Mouse (Mus musculus) heart, embryonic 10.5 days (tissue): ENCODE results near the gene Pgam2. TPM values are rescaled to one million over a fixed set of nuclear protein-coding genes. Genes with fewer than 3 reads are reported as not detected.

Experiments used
- DNase-seq: peaks from one replicate; pipeline ENCODE4 v3.0.0-alpha.2; 2017; ENCODE audit warnings: low spot score
- H3K27ac ChIP-seq: fragments of 300-500 bp; sonication (generic); 2 replicates; pipeline ENCODE4 v1.5.1; 2016; ENCODE audit warnings: mild to moderate bottlenecking
- H3K27me3 ChIP-seq: fragments of 300-500 bp; sonication (generic); 2 replicates; pipeline ENCODE4 v1.6.1; 2016; ENCODE audit warnings: mild to moderate bottlenecking; ENCODE audit not compliant: poor library complexity, insufficient read depth, severe bottlenecking
- H3K36me3 ChIP-seq: fragments of 300-500 bp; sonication (generic); 2 replicates; pipeline ENCODE4 v1.6.1; 2016; ENCODE audit warnings: mild to moderate bottlenecking, moderate library complexity
- H3K4me1 ChIP-seq: fragments of 300-500 bp; sonication (generic); 2 replicates; pipeline ENCODE4 v1.6.1; 2016; ENCODE audit warnings: mild to moderate bottlenecking
- H3K4me3 ChIP-seq: fragments of 300-500 bp; sonication (generic); 2 replicates; pipeline ENCODE4 v1.5.1; 2016; ENCODE audit warnings: mild to moderate bottlenecking, moderate library complexity
- H3K9me3 ChIP-seq: fragments of 300-500 bp; sonication (generic); 2 replicates; pipeline ENCODE4 v1.6.1; 2016; ENCODE audit warnings: mild to moderate bottlenecking, moderate library complexity
- WGBS: fragments of 180-500 bp; shearing (Covaris S2); methylation state at CpG from one replicate; pipeline ENCODE4 v1.1.7; 2016; 5-methylcytosine and 5-hydroxymethylcytosine counted together
- polyA plus RNA-seq: library from polyadenylated mRNA; unstranded; fragments of >200 nt; fragmentation: Nextera tagmentation; extraction: Ambion mirVana; gene quantifications from 2 replicates; pipeline ENCODE4 v1.2.1, GENCODE M21; 2016

Pgam2 gene
- polyA plus RNA-seq, 1 experiment from 2014 or later: 479 TPM

GRCm38 (mm10) chr11:5802005-5802404 lies 1.5 kb downstream of the Pgam2 start:
- Histone ChIP-seq H3K4me3 (peak overlapping the region; percentile 62), H3K9me3 (no peaks in the 10 kb centered on the region), H3K27ac (peak overlapping the region; percentile 89), H3K4me1 (peaks cover 61% of the 10 kb centered on the region), H3K36me3 (peaks cover 46% of the 10 kb centered on the region), H3K27me3 (no peaks in the 10 kb centered on the region)
- WGBS: 62% methylated on average over 12 of the region's 12 CpGs
- DNase-seq: no peak

- Histone ChIP-seq H3K9me3 (no peaks in the 10 kb centered on the region), H3K27me3 (no peaks in the 10 kb centered on the region), H3K36me3 (peaks cover 51% of the 10 kb centered on the region), H3K4me3 (peak overlapping the region; percentile 62), H3K27ac (peak overlapping the region; percentile 89; the same call in 1 of the 2 replicates), H3K4me1 (peaks cover 65% of the 10 kb centered on the region)
- no peak for DNase-seq
- 91% methylated on average over 16 of the region's 16 CpGs for WGBS
These were observed 2.0 kb downstream of the Pgam2 start for GRCm38 (mm10) chr11:5801511-5801910.

DNA sequence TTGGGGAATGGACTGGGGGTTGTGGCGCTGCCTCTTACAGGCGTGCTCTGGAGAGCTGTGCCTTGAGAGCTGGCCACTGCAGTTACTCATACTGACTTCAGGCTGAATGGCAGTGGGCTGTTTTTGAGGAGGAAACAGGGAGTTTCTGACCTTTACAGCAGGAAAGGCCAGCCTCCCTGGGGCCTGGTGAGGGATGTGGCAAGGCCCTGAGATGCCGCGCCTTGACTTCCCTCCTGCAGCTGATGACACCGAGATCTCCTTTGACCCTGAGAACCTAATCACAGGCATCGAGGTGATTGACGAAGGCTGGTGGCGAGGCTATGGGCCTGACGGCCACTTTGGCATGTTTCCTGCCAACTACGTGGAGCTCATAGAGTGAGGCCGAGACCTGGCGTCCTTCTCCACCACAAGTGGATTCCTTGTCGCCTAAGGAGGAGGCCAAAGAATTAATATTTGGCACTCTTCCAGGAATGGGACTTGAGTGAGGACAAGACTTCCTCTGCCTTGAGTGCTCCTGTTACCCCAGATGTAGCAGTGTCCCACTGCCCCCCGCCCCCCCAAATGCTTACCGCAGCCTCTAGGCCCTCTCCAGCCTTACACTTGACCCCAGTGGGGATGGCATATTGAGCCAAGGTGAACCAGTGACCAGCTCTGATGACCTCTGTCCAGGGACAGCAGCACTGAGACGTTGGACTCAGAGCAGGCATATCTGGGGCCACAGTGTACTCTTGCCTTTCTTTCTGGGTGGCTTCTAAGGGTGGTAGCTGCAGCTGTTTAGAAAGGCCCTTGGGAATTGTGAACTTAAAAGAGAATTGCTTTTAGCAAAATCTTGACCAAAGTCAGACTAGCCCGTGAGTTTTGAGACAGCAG lies 3.7 kb downstream of the Pgam2 start:
- peaks cover 67% of the 10 kb centered on the region for H3K36me3 ChIP-seq
- 79% methylated on average over 17 of the region's 17 CpGs for WGBS
- no peak overlapping the region for H3K4me3 ChIP-seq
- H3K4me1 ChIP-seq: peaks cover 73% of the 10 kb centered on the region
- H3K27ac ChIP-seq: 0 out of 2 replicates have a peak overlapping the region, but pooled peaks have one; percentile 43
- no peaks in the 10 kb centered on the region for H3K9me3 ChIP-seq
- DNase-seq: no peak
- H3K27me3 ChIP-seq: no peaks in the 10 kb centered on the region

GRCm38 (mm10) chr11:5797928-5798327 lies 5.6 kb downstream of the Pgam2 start:
- Histone ChIP-seq H3K27me3 (no peaks in the 10 kb centered on the region), H3K27ac (no peak overlapping the region), H3K9me3 (no peaks in the 10 kb centered on the region), H3K4me1 (peaks cover 62% of the 10 kb centered on the region), H3K36me3 (peaks cover 84% of the 10 kb centered on the region), H3K4me3 (no peak overlapping the region)
- 85% methylated on average over 5 of the region's 5 CpGs for WGBS
- DNase-seq: no peak

- peaks cover 59% of the 10 kb centered on the region for H3K4me1 ChIP-seq
- 69% methylated on average over 11 of the region's 11 CpGs for WGBS
These were observed 6.2 kb downstream of the Pgam2 start for GRCm38 (mm10) chr11:5797371-5797770.

GRCm38 (mm10) chr11:5796939-5797338 lies 6.6 kb downstream of the Pgam2 start:
- H3K27me3 ChIP-seq: no peaks in the 10 kb centered on the region
- DNase-seq: no peak
- H3K36me3 ChIP-seq: peaks cover 94% of the 10 kb centered on the region
- peaks cover 55% of the 10 kb centered on the region for H3K4me1 ChIP-seq
- H3K4me3 ChIP-seq: no peak overlapping the region
- H3K9me3 ChIP-seq: no peaks in the 10 kb centered on the region
- H3K27ac ChIP-seq: no peak overlapping the region
- 88% methylated on average over 15 of the region's 15 CpGs for WGBS

More at GRCm38 (mm10) chr11:5797371-5797770, 6.2 kb downstream of the Pgam2 start:
- Histone ChIP-seq H3K4me3 (no peak overlapping the region), H3K36me3 (peaks cover 89% of the 10 kb centered on the region), H3K9me3 (no peaks in the 10 kb centered on the region), H3K27ac (no peak overlapping the region), H3K27me3 (no peaks in the 10 kb centered on the region)
- DNase-seq: no peak

GRCm38 (mm10) chr11:5795706-5796105 lies 7.8 kb downstream of the Pgam2 start:
- Histone ChIP-seq H3K27me3 (no peaks in the 10 kb centered on the region), H3K4me1 (peaks cover 43% of the 10 kb centered on the region), H3K27ac (peak overlapping the region; percentile 18; the same call in 1 of the 2 replicates), H3K36me3 (peaks cover 93% of the 10 kb centered on the region), H3K9me3 (no peaks in the 10 kb centered on the region), H3K4me3 (no peak overlapping the region)
- 73% methylated on average over 7 of the region's 7 CpGs for WGBS
- DNase-seq: no peak

DNA sequence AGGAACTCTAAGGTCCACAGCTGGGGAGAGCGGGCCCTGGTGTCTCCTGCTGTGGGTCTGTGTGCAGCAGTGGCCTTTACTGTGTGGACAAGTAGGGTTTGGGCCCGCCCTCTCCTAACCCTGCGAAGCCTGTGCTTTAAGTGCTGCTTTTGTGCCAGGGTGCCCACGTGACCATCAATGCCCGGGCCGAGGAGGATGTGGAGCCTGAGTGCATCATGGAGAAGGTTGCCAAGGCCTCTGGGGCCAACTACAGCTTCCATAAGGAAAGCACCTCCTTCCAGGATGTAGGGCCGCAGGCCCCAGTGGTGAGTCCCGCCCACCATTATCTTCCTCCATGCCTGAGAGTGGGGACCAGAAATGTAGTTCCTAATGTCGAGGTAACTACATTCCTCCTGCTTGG lies 8.2 kb downstream of the Pgam2 start:
- Histone ChIP-seq H3K9me3 (no peaks in the 10 kb centered on the region), H3K27ac (peak overlapping the region; percentile 18; the same call in 1 of the 2 replicates), H3K4me3 (no peak overlapping the region), H3K36me3 (peaks cover 92% of the 10 kb centered on the region), H3K4me1 (peaks cover 40% of the 10 kb centered on the region), H3K27me3 (no peaks in the 10 kb centered on the region)
- WGBS: 79% methylated on average over 9 of the region's 9 CpGs
- no peak for DNase-seq

DNA sequence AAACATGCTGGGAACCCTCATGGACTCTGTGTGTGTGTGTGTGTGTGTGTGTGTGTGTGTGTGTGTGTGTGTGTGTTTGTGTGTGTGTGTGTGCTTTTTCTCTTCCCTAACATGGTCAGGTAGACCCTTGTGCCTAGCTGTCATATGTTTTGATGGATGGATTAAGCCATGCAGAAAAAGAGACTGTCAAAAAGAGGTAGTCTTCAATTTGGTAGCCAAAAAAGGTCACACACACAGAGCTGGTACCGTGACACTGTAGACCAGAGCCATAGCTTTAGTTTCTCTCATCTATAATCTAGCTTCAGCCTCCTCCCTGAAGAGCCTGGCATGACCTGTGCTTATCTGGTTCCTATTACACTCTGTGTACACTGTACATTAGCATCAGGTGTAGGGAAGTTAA lies 13.1 kb downstream of the Pgam2 start:
- 93% methylated on average over 1 of the region's 1 CpGs for WGBS
- no peak overlapping the region for H3K4me3 ChIP-seq

GRCm38 (mm10) chr11:5789754-5790333 lies 13.7 kb downstream of the Pgam2 start:
- Histone ChIP-seq H3K4me1 (peaks cover 23% of the 10 kb centered on the region), H3K36me3 (peaks cover 38% of the 10 kb centered on the region), H3K27me3 (no peaks in the 10 kb centered on the region), H3K27ac (peak overlapping the region; percentile 97; the same call in 1 of the 2 replicates), H3K4me3 (no peak overlapping the region), H3K9me3 (no peaks in the 10 kb centered on the region)
- DNase-seq: no peak
- WGBS: 62% methylated on average over 3 of the region's 3 CpGs

More for the DNA sequence above, 13.1 kb downstream of the Pgam2 start:
- H3K9me3 ChIP-seq: no peaks in the 10 kb centered on the region
- H3K27ac ChIP-seq: no peak overlapping the region
- peaks cover 28% of the 10 kb centered on the region for H3K4me1 ChIP-seq
- no peak for DNase-seq
- peaks cover 44% of the 10 kb centered on the region for H3K36me3 ChIP-seq
- H3K27me3 ChIP-seq: no peaks in the 10 kb centered on the region

GRCm38 (mm10) chr11:5789071-5789753 lies 14.3 kb downstream of the Pgam2 start:
- Histone ChIP-seq H3K36me3 (peaks cover 34% of the 10 kb centered on the region), H3K27me3 (no peaks in the 10 kb centered on the region), H3K27ac (peak overlapping the region; percentile 97), H3K9me3 (no peaks in the 10 kb centered on the region), H3K4me1 (peaks cover 23% of the 10 kb centered on the region), H3K4me3 (peak overlapping the region; percentile 92)
- no peak for DNase-seq
- WGBS: 67% methylated on average over 6 of the region's 6 CpGs

DNA sequence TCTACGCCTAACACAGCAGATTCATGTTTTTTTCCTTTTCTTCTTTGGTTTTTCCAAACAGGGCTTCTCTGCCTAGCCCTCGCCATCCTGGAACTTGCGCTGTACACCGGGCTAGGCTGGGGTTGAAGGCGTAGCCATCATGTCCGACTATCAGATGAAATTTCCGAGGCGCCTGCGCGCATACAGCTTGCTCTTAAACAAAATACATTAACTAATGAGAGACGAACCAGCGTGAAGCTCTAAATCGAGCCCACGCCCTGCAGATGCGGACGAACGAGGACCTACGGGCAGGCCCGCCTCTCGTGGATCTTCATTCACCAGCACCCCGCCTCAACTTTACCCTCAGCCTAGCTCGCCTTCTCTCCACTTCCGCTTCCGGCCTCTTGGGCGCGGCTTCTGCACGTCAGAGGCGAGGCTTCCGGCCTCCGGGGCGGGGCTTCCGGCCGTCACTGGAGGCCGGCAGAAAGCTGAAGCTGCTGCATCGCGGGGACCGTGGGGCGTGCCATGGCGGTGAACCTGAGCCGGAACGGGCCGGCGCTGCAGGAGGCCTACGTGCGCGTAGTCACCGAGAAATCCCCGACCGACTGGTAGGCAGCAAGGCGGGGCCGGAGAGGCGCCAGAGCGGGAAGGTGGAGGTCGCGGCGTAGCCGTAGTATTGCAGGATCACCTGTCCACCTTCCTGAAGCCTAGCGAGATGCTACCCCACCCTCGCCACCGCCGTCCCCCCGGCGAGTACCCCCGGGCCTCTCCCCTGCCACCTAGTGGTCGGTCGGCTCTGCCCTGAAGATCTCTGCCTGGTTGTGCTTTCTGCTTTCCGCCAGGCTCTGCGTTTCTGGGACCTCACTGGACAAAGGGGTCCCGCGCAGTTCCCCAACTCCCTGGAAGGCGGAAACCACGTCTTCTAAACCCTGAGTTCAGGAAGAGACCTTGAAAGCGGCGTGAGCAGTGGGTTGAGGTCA lies 15.2 kb downstream of the Pgam2 start, which contains the start of gene Dbnl:
Gene Dbnl, plus strand, starts transcription at position 433 of the 959 bp plus-strand sequence.
- H3K4me1 ChIP-seq: peaks cover 19% of the 10 kb centered on the region
- peaks cover 30% of the 10 kb centered on the region for H3K36me3 ChIP-seq
- no peaks in the 10 kb centered on the region for H3K27me3 ChIP-seq
- peak within 1 kb of the TSS; percentile 92 for H3K4me3 ChIP-seq
- WGBS: under 1% methylated on average over 74 of the region's 74 CpGs
- H3K9me3 ChIP-seq: no peaks in the 10 kb centered on the region
- peak; percentile 98 for DNase-seq
- peak within 1 kb of the TSS; percentile 97 for H3K27ac ChIP-seq
